Mouse (Mus musculus): Measurements from ENCODE around the gene Mvd. TPM values are rescaled to one million over a fixed set of nuclear protein-coding genes. Genes with fewer than 3 reads are reported as not detected.

The Mvd gene
- total RNA-seq, 2 experiments from 2014 or later = 3.2 to 3.4 TPM

- peak; percentile 76 for ATAC-seq (replicated peaks; ENCODE audit: poor library complexity)
These were observed 13.1 kb downstream of the Mvd start for GRCm38 (mm10) chr8:122430058-122430636.

- ATAC-seq (replicated peaks; ENCODE audit: poor library complexity) = no peak
These were observed 15.1 kb downstream of the Mvd start for GRCm38 (mm10) chr8:122428163-122428562.

GRCm38 (mm10) chr8:122427607-122428006 lies 15.6 kb downstream of the Mvd start:
- ATAC-seq (replicated peaks; ENCODE audit: poor library complexity) = no peak

- no peak for ATAC-seq (replicated peaks; ENCODE audit: poor library complexity)
These were observed 17.1 kb downstream of the Mvd start for GRCm38 (mm10) chr8:122426145-122426544.

GRCm38 (mm10) chr8:122423659-122424058 lies 19.6 kb downstream of the Mvd start:
- ATAC-seq (replicated peaks; ENCODE audit: poor library complexity) = no peak

- no peak for ATAC-seq (replicated peaks; ENCODE audit: poor library complexity)
These were observed 20.0 kb downstream of the Mvd start for GRCm38 (mm10) chr8:122423217-122423616.

GRCm38 (mm10) chr8:122421376-122422070 lies 21.7 kb downstream of the Mvd start, which contains the start of gene Il17c:
Gene Il17c (plus strand): TSS chr8:122422020.
- no peak for ATAC-seq (replicated peaks; ENCODE audit: poor library complexity)

GRCm38 (mm10) chr8:122419881-122420555 lies 23.2 kb downstream of the Mvd start:
- no peak for ATAC-seq (replicated peaks; ENCODE audit: poor library complexity)

- ATAC-seq (replicated peaks; ENCODE audit: poor library complexity) = peak; percentile 42
These were observed 27.7 kb downstream of the Mvd start for GRCm38 (mm10) chr8:122415554-122415953.

- no peak for ATAC-seq (replicated peaks; ENCODE audit: poor library complexity)
These were observed 28.9 kb downstream of the Mvd start for GRCm38 (mm10) chr8:122414311-122414710.

GRCm38 (mm10) chr8:122407678-122408077 lies 35.5 kb downstream of the Mvd start:
- ATAC-seq (replicated peaks; ENCODE audit: poor library complexity) = no peak

- ATAC-seq (replicated peaks; ENCODE audit: poor library complexity) = peak; percentile 54
These were observed 37.9 kb downstream of the Mvd start for GRCm38 (mm10) chr8:122405146-122405805.

- no peak for ATAC-seq (replicated peaks; ENCODE audit: poor library complexity)
These were observed 45.0 kb downstream of the Mvd start for GRCm38 (mm10) chr8:122398186-122398585.

GRCm38 (mm10) chr8:122395291-122395690 lies 47.9 kb downstream of the Mvd start:
- no peak for ATAC-seq (replicated peaks; ENCODE audit: poor library complexity)

- no peak for ATAC-seq (replicated peaks; ENCODE audit: poor library complexity)
These were observed 49.5 kb downstream of the Mvd start for GRCm38 (mm10) chr8:122393717-122394116.

- ATAC-seq (replicated peaks; ENCODE audit: poor library complexity) = no peak
These were observed 52.5 kb downstream of the Mvd start for GRCm38 (mm10) chr8:122390758-122391157.

GRCm38 (mm10) chr8:122389357-122389756 lies 53.9 kb downstream of the Mvd start:
- peak; percentile 61 for ATAC-seq (replicated peaks; ENCODE audit: poor library complexity)
